16 mouse cellular contexts compared by ENCODE assay signal in the genomic region with DNA sequence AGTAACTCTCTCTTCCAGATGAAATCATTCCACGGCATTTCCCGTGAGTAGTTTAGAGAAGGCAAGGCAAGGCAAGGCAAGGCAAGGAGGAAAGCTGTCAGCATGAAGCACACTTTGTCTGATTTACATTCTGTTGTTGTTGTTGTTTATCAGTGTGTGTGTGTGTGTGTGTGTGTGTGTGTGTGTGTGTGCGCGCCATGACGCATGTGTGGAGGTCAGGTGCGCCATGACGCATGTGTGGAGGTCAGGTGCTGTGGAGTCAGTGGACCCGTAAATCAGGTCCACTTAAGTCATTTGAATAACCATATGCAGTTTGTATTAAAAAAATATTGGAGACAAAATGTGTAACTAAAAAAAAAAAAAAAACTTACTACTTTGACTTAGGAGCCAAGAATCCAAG.
"Had no signal": no experiment of that assay in that cellular context is flagged by ENCODE, and none has a peak within 500 bp of the region (broad histone marks: within the 10 kb centered on the region; RNA-seq: fewer than 3 reads in every experiment).

No protein-coding gene starts in this region.

- H3K4me3 ChIP-seq: intestine, embryonic 15.5 days; layer of hippocampus, adult 2 months; liver, embryonic 13.5 days had no signal

- H3K4me1 ChIP-seq: intestine, embryonic 15.5 days had no signal

- DNase-seq: kidney, adult 18-20 months; kidney, adult 9 months; kidney, postnatal 25 days; layer of hippocampus, adult 9-11 months; liver, embryonic 13.5 days; lung, adult 2 months; lung, postnatal 14 days; lung, postnatal 4 days; midbrain, embryonic 14.5 days; right cerebral cortex, postnatal 4 days; thymus, adult 2 months; thymus, postnatal 14 days; thymus, postnatal 4 days had no signal

- H3K36me3 ChIP-seq: intestine, embryonic 15.5 days; liver, embryonic 13.5 days had no signal

- H3K27me3 ChIP-seq: intestine, embryonic 15.5 days; liver, embryonic 13.5 days had no signal

- H3K27ac ChIP-seq: intestine, embryonic 15.5 days; layer of hippocampus, adult 2 months; liver, embryonic 13.5 days; stomach, postnatal 0 days had no signal
